Mouse (Mus musculus) left cerebral cortex, adult 6 months (tissue): Measurements from ENCODE around the gene Aga. TPM values are rescaled to one million over a fixed set of nuclear protein-coding genes. Genes with fewer than 3 reads are reported as not detected.

ENCODE experiments used
- long read RNA-seq, 2 experiments: library from polyadenylated mRNA; unstranded; transcript quantifications; one replicate each; pipeline ENCODE4 v2.0.0; 2019 to 2020
- polyA plus RNA-seq: library from polyadenylated mRNA; unstranded; fragments of <200 nt; fragmentation: Nextera tagmentation; gene quantifications from 2 replicates; pipeline ENCODE4 v1.2.3, GENCODE M21; 2021

Gene Aga
- 19.2 and 20.6 TPM in 2 replicates for polyA plus RNA-seq
- long read RNA-seq, experiment 1, transcript Aga-201 (9 exons, 1,181 nt) = major isoform, 35 of 41 reads
- long read RNA-seq, experiment 1, partial matches to known transcripts = 0 of 41 reads
- long read RNA-seq, experiment 1, other reads (novel, unspliced or antisense) = 6 of 41 reads
- long read RNA-seq, experiment 2, transcript Aga-201 (9 exons, 1,181 nt) = major isoform, 21 of 25 reads
- long read RNA-seq, experiment 2, partial matches to known transcripts = 3 of 25 reads
- long read RNA-seq, experiment 2, other reads (novel, unspliced or antisense) = 1 of 25 reads

GRCm38 (mm10) chr8:53511551-53512127, at the start of gene Aga:
Gene Aga (plus strand): TSS chr8:53511727.

Other genes starting within 250 kb of the Aga start
- gene Neil3, start 127.3 kb downstream of the Aga start, polyA plus RNA-seq = 0.13 TPM in 1 of 2 replicates, not detected in the other